Mouse (Mus musculus) stomach, postnatal 0 days (tissue): ENCODE data around the gene Tmem184b. TPM values are rescaled to one million over a fixed set of nuclear protein-coding genes. Genes with fewer than 3 reads are reported as not detected.
A peak's percentile ranks its signal among the peaks of the same experiment; 100 is the strongest.

Experiments used
- ATAC-seq: fragments of 200-750 bp; cut with Nextera tagmentation; 2 replicates; pipeline ENCODE4 v1.8.0; 2017; ENCODE audit not compliant: low FRiP score, low TSS enrichment
- DNase-seq: peaks from one replicate; pipeline ENCODE4 v3.0.0-alpha.2; 2016; ENCODE audit warnings: low spot score
- H3K27ac ChIP-seq: fragments of 300-500 bp; sonication (generic); replicated peaks from 2 replicates; pipeline ENCODE4 v1.5.1; 2014; ENCODE audit warnings: mild to moderate bottlenecking, control low read depth
- H3K27me3 ChIP-seq: fragments of 300-500 bp; sonication (generic); 2 replicates; pipeline ENCODE4 v1.6.1; 2014; ENCODE audit warnings: low read length; ENCODE audit not compliant: control insufficient read depth, insufficient read depth
- H3K36me3 ChIP-seq: fragments of 300-500 bp; sonication (generic); 2 replicates; pipeline ENCODE4 v1.6.1; 2014; ENCODE audit warnings: low read length, mixed read lengths; ENCODE audit not compliant: control insufficient read depth, insufficient read depth
- H3K4me1 ChIP-seq: fragments of 300-500 bp; sonication (generic); replicated peaks from 2 replicates; pipeline ENCODE4 v1.6.1; 2014; ENCODE audit warnings: antibody characterized with exemption; ENCODE audit not compliant: control insufficient read depth, insufficient read depth
- H3K4me2 ChIP-seq: fragments of 300-500 bp; sonication (generic); replicated peaks from 2 replicates; pipeline ENCODE4 v1.6.1; 2014; ENCODE audit warnings: low read depth, mild to moderate bottlenecking, control low read depth, moderate library complexity
- H3K4me3 ChIP-seq: fragments of 300-500 bp; sonication (generic); 2 replicates; pipeline ENCODE4 v1.5.1; 2014; ENCODE audit warnings: low read depth, low read length, control low read depth
- H3K9ac ChIP-seq: fragments of 300-500 bp; sonication (generic); 2 replicates; pipeline ENCODE4 v1.6.1; 2014; ENCODE audit warnings: mild to moderate bottlenecking, low read length, control low read depth, mixed read lengths
- H3K9me3 ChIP-seq: fragments of 300-500 bp; sonication (generic); 2 replicates; pipeline ENCODE4 v1.6.1; 2016; ENCODE audit warnings: low read length; ENCODE audit not compliant: control insufficient read depth
- CTCF ChIP-seq: IDR thresholded peaks from 2 replicates; pipeline ENCODE4 v1.5.1; 2016; ENCODE audit warnings: antibody characterized with exemption, low read depth, mild to moderate bottlenecking, moderate library complexity
- EP300 ChIP-seq: optimal IDR thresholded peaks from 2 replicates; pipeline ENCODE3; 2016; ENCODE audit warnings: antibody characterized with exemption
- WGBS: fragments of 180-500 bp; shearing (Covaris S2); extraction: QIAGEN DNeasy Blood & Tissue Kit; methylation state at CpG from one replicate; pipeline ENCODE4 v1.1.7; 2014; 5-methylcytosine and 5-hydroxymethylcytosine counted together
- polyA plus RNA-seq: library from polyadenylated mRNA; unstranded; fragments of >200 nt; fragmentation: Nextera tagmentation; extraction: Ambion mirVana; gene quantifications from 2 replicates; pipeline ENCODE4 v1.2.1, GENCODE M21; 2015

Tmem184b gene
- polyA plus RNA-seq, 1 experiment from 2014 or later = 21.2 TPM

DNA sequence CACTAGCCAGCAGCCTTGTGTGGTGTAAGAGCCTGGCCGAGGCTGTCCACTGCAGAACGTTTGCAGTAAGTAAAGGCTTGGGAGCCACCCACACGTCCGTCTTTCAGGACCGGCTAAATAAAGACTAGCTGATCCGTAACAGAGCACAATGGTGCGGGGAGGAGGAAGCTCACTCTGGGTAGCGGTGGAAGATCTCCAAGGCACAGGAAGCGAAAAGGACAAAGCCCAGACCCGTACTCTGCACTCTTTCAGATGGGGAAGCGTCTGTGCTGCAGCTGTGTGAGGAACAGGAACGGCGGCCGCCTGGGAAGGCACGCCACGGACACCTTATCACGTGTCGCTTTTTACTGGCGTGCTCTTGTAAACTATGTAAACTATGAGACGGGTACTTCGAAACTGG, 29.5 kb upstream of the Tmem184b start:
- H3K36me3 ChIP-seq = peaks cover 12% of the 10 kb centered on the region
- ATAC-seq = no peak; the same call in 1 of the 2 replicates

DNA sequence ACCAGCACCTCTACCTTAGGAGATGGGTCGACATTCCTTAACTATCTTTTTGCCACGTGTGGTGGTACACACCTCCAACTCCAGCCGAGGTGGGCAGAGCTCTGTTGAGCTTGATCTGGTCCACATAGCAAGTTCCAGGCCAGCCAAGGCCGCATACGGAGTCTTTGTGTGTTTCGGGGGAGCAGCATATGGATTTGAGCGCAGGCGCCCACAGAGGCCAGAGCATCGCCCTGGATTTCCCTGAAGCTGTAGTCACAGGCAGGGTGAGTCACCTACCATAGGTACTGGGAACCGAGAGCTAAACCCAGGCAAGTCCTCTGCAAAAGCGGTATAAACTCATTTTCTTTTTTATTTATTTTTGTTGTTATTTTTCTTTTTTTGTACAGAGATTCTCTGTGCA, 29.0 kb upstream of the Tmem184b start:
- Histone ChIP-seq H3K36me3 (peaks cover 12% of the 10 kb centered on the region), H3K27me3 (no peaks in the 10 kb centered on the region), H3K27ac (peak overlapping the region; percentile 18; the same call in 1 of the 2 replicates), H3K9me3 (no peaks in the 10 kb centered on the region), H3K9ac (no peak overlapping the region), H3K4me1 (no peaks in the 10 kb centered on the region; the same call in 1 of the 2 replicates), H3K4me3 (no peak overlapping the region), H3K4me2 (no peak overlapping the region)
- TF ChIP-seq EP300 (no peak), CTCF (no peak)
- no peak for DNase-seq
- 78% methylated on average over 11 of the region's 11 CpGs for WGBS
- ATAC-seq = no peak

More for the DNA sequence above, 29.5 kb upstream of the Tmem184b start:
- TF ChIP-seq CTCF (no peak), EP300 (no peak)
- Histone ChIP-seq H3K9me3 (no peaks in the 10 kb centered on the region), H3K27ac (peak overlapping the region; percentile 50; the same call in 1 of the 2 replicates), H3K9ac (no peak overlapping the region), H3K4me1 (no peaks in the 10 kb centered on the region; the same call in 1 of the 2 replicates), H3K27me3 (no peaks in the 10 kb centered on the region), H3K4me3 (no peak overlapping the region), H3K4me2 (no peak overlapping the region)
- WGBS = 24% methylated on average over 21 of the region's 21 CpGs
- no peak for DNase-seq

DNA sequence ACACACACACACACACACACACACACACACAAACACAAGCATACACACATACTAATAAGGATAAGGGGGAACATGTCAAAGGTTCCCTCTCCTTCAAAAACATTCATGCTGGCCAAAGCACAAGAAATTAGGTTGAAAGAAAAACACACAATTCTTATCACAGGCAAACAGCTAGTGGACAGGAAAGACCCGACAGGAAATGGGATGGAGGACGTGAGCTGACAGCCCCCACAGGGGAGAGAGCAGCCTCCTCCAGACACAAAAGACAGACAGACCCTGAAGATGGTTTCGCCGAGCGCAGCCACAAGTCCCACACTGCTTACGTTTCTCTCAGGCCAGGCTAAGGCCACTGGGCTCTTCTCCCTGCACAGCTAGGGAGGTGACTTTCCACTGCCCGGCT, 28.6 kb upstream of the Tmem184b start:
- no peaks in the 10 kb centered on the region for H3K27me3 ChIP-seq
- no peaks in the 10 kb centered on the region for H3K9me3 ChIP-seq
- no peaks in the 10 kb centered on the region; the same call in 1 of the 2 replicates for H3K4me1 ChIP-seq
- ATAC-seq (no peak), DNase-seq (no peak)
- peaks cover 12% of the 10 kb centered on the region for H3K36me3 ChIP-seq
- WGBS = 41% methylated on average over 7 of the region's 7 CpGs
- H3K9ac ChIP-seq = no peak overlapping the region
- H3K27ac ChIP-seq = no peak overlapping the region
- TF ChIP-seq EP300 (no peak), CTCF (no peak)
- H3K4me3 ChIP-seq = no peak overlapping the region
- H3K4me2 ChIP-seq = no peak overlapping the region

DNA sequence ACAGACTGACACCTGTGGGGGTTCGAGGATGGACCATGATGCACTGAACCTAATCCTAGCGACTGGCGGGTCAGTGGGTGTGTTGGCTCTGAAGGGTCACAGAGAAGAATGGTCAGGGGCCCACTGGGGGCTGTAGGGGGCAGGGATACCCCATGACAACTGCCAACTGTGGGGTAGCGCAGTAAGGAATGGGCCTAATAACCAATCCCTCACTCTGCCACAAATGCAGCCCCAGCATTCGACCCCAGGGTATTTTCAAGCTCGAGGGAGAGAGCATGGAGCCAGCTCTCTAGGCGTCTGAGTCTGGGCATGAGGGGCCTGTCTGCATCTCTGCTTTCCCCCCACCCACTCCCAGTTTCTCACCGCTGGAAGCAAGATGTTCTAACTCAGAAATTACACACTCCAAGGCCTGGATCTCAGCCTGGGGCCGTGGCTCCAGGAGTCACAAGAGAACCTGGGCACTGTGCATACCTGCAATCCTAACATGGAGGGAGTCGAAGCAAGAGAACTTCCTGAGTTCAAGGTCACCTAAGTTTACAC, 27.2 kb upstream of the Tmem184b start:
- no peaks in the 10 kb centered on the region for H3K27me3 ChIP-seq
- no peaks in the 10 kb centered on the region; the same call in 1 of the 2 replicates for H3K4me1 ChIP-seq
- WGBS = 80% methylated on average over 10 of the region's 10 CpGs
- H3K9ac ChIP-seq = no peak overlapping the region
- no peaks in the 10 kb centered on the region for H3K9me3 ChIP-seq
- H3K27ac ChIP-seq = no peak overlapping the region
- H3K4me2 ChIP-seq = no peak overlapping the region
- TF ChIP-seq EP300 (no peak), CTCF (no peak)
- peaks cover 19% of the 10 kb centered on the region for H3K36me3 ChIP-seq
- ATAC-seq (no peak), DNase-seq (no peak)
- no peak overlapping the region for H3K4me3 ChIP-seq

DNA sequence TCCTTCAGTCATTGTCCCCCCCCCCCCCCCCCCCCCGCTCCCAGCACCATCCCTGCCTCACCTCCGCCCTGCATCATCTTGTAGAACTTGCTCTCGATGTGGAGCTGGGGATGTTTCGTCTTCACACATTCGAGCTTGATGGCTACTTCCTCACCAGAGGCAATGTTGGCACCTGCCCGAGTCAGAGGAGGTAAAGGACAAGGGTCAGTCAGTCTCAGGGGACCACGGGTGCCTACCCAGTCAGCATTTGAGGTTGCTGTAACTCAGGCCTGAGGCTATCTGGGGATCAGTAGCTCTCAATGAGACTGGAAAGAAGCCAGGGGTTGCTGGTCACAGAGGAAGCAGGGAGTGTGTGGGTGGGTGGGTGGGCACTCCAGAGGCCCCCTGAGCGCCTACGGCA, 26.6 kb upstream of the Tmem184b start:
- no peak overlapping the region for H3K9ac ChIP-seq
- 81% methylated on average over 7 of the region's 9 CpGs for WGBS
- no peaks in the 10 kb centered on the region for H3K9me3 ChIP-seq
- H3K4me3 ChIP-seq = no peak overlapping the region
- no peak overlapping the region for H3K27ac ChIP-seq
- H3K27me3 ChIP-seq = no peaks in the 10 kb centered on the region
- no peaks in the 10 kb centered on the region for H3K4me1 ChIP-seq
- no peak for DNase-seq
- ATAC-seq = no peak
- peaks cover 24% of the 10 kb centered on the region for H3K36me3 ChIP-seq
- no peak for TF ChIP-seq CTCF
- TF ChIP-seq EP300 = no peak
- no peak overlapping the region for H3K4me2 ChIP-seq

DNA sequence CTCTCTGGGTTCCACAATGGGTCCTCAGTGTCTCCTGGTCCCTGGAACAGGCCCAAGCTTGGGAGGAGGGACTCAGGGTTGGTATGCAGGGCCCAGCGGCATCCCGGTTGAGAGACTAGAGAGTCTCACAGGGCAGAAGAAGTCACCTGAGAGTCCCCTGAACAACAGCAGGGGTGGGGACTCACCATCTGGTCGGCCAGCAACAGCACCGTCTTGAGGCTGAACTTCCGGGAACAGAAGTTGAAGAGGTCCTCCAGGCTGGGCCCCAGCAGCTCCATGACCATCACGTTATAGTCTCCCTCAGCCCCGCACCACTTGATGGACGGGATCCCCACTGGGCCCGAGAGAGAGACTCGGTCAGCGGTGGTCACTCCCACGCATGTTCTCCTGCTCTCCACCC, 26.2 kb upstream of the Tmem184b start:
- Histone ChIP-seq H3K9me3 (no peaks in the 10 kb centered on the region), H3K4me3 (no peak overlapping the region), H3K4me1 (no peaks in the 10 kb centered on the region), H3K27ac (no peak overlapping the region), H3K36me3 (peaks cover 27% of the 10 kb centered on the region), H3K4me2 (no peak overlapping the region), H3K27me3 (no peaks in the 10 kb centered on the region), H3K9ac (no peak overlapping the region)
- no peak for TF ChIP-seq CTCF
- TF ChIP-seq EP300 = no peak
- no peak for ATAC-seq
- DNase-seq = no peak
- 90% methylated on average over 12 of the region's 12 CpGs for WGBS
